Mouse (Mus musculus): ENCODE measurements at regions not wholly inside any gene's neighbourhood (a gene's known extent, or its start where the extent isn't known, plus 50 kb on each side); places are given as distances from the start of the nearest gene placed in this dataset.

- 86% methylated on average over 2 of the region's 2 CpGs for WGBS
Measured at GRCm38 (mm10) chr8:6388651-6389050, 1283.5 kb upstream of the Slc10a2 start.

GRCm38 (mm10) chr8:6374712-6375111 is 1269.6 kb upstream of the Slc10a2 start:
- Histone ChIP-seq H3K9me3 (replicated peaks) (no peaks in the 10 kb centered on the region), H3K36me3 (ENCODE audit: poor library complexity, severe bottlenecking) (no peaks in the 10 kb centered on the region), H3K4me1 (no peaks in the 10 kb centered on the region), H3K27ac (no peak overlapping the region), H3K9ac (no peak overlapping the region), H3K27me3 (no peaks in the 10 kb centered on the region), H3K4me2 (no peak overlapping the region), H3K4me3 (no peak overlapping the region)
- no peak for ATAC-seq
- 62% methylated on average over 3 of the region's 3 CpGs for WGBS

More at GRCm38 (mm10) chr8:6388651-6389050, 1283.5 kb upstream of the Slc10a2 start:
- no peaks in the 10 kb centered on the region for H3K36me3 ChIP-seq (ENCODE audit: poor library complexity, severe bottlenecking)
- no peaks in the 10 kb centered on the region for H3K4me1 ChIP-seq
- no peak overlapping the region for H3K4me2 ChIP-seq
- H3K9ac ChIP-seq: no peak overlapping the region
- ATAC-seq: no peak
- H3K9me3 ChIP-seq (replicated peaks): no peaks in the 10 kb centered on the region
- no peak overlapping the region for H3K4me3 ChIP-seq
- no peak overlapping the region for H3K27ac ChIP-seq
- H3K27me3 ChIP-seq: no peaks in the 10 kb centered on the region

DNA sequence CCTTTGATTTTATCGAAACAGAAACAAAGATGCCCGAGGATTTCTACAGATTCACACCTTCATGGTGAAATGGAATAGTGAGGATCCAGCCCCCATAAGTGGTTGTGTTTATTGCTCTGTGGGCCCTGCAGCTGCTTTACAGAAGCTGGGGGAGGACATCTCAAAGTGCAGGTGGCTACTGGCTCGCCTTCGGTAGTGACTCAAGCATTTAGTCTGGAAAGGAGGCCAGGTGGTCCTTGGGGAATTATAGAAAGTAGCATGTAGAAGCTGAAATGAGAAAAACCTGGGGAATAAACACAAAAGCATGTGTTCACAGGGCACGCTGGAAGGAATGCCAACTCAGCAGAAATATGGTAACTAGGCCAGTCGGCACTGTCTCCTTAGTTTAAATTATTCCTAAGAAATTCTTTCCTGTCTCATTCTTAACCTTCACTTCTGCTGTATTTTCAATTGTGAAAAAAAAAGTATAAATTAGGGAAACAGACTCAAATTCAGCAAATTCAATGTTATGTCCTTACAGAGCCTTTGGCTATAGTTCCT is 1256.3 kb upstream of the Slc10a2 start:
- H3K9ac ChIP-seq: no peak overlapping the region
- no peak overlapping the region for H3K4me2 ChIP-seq
- H3K9me3 ChIP-seq (replicated peaks): no peaks in the 10 kb centered on the region
- H3K27ac ChIP-seq: no peak overlapping the region
- no peaks in the 10 kb centered on the region for H3K4me1 ChIP-seq
- 83% methylated on average over 6 of the region's 6 CpGs for WGBS
- H3K4me3 ChIP-seq: no peak overlapping the region
- ATAC-seq: no peak
- no peaks in the 10 kb centered on the region for H3K27me3 ChIP-seq
- H3K36me3 ChIP-seq (ENCODE audit: poor library complexity, severe bottlenecking): no peaks in the 10 kb centered on the region

GRCm38 (mm10) chr8:6357866-6358265 is 1252.7 kb upstream of the Slc10a2 start:
- Histone ChIP-seq H3K27me3 (no peaks in the 10 kb centered on the region), H3K4me1 (no peaks in the 10 kb centered on the region), H3K4me3 (no peak overlapping the region), H3K27ac (no peak overlapping the region), H3K9me3 (replicated peaks) (no peaks in the 10 kb centered on the region; the same call in 1 of the 2 replicates), H3K9ac (no peak overlapping the region), H3K36me3 (ENCODE audit: poor library complexity, severe bottlenecking) (no peaks in the 10 kb centered on the region), H3K4me2 (no peak overlapping the region)
- ATAC-seq: no peak
- 64% methylated on average over 2 of the region's 2 CpGs for WGBS

DNA sequence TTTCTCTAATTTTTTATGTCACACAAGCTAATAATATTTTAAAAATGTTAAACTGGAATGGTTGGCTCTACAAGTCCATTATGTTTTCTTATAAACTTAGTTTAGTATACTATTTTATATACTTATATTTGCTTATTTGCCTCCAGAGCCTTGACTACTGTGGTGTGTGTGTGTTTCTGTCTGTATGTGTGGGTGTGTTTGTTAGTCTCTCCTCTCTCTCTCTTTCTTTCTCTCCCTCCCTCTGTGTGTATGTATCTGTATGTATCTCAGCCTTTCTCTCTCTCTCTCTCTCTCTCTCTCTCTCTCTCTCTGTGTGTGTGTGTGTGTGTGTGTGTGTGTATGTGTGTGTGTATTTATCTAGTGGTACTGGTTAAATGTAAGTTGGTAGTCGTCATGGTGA is 1245.3 kb upstream of the Slc10a2 start:
- ATAC-seq: no peak
- Histone ChIP-seq H3K4me1 (no peaks in the 10 kb centered on the region), H3K36me3 (ENCODE audit: poor library complexity, severe bottlenecking) (no peaks in the 10 kb centered on the region), H3K27ac (no peak overlapping the region), H3K9me3 (replicated peaks) (no peaks in the 10 kb centered on the region; the same call in 1 of the 2 replicates), H3K4me2 (no peak overlapping the region), H3K9ac (no peak overlapping the region), H3K4me3 (no peak overlapping the region), H3K27me3 (no peaks in the 10 kb centered on the region)
- WGBS: 71% methylated on average over 1 of the region's 1 CpGs

DNA sequence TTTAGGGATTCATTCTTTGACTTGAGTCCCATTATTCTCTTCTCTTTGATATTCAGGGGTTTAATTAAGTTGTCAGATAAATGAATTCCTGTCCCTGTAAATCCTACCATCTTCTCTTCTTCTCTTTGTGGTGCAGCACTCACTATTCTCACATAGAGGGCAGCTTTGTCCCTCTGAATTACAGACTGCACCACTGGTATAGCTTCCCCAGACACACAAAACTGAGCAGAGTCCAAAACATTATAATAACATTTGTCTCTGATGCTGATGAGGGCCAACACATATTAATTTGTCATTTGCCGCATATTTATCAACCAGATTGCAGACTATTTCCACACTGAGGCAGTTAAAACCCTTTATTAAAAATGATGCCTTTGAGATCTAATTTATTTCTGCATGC is 1244.9 kb upstream of the Slc10a2 start:
- no peaks in the 10 kb centered on the region for H3K4me1 ChIP-seq
- no peaks in the 10 kb centered on the region for H3K36me3 ChIP-seq (ENCODE audit: poor library complexity, severe bottlenecking)
- no peak overlapping the region for H3K4me3 ChIP-seq
- no peaks in the 10 kb centered on the region for H3K27me3 ChIP-seq
- no peak overlapping the region for H3K4me2 ChIP-seq
- ATAC-seq: peak; percentile 90
- no peaks in the 10 kb centered on the region; the same call in 1 of the 2 replicates for H3K9me3 ChIP-seq (replicated peaks)
- WGBS: 78% methylated on average over 1 of the region's 1 CpGs
- H3K9ac ChIP-seq: no peak overlapping the region
- no peak overlapping the region for H3K27ac ChIP-seq

DNA sequence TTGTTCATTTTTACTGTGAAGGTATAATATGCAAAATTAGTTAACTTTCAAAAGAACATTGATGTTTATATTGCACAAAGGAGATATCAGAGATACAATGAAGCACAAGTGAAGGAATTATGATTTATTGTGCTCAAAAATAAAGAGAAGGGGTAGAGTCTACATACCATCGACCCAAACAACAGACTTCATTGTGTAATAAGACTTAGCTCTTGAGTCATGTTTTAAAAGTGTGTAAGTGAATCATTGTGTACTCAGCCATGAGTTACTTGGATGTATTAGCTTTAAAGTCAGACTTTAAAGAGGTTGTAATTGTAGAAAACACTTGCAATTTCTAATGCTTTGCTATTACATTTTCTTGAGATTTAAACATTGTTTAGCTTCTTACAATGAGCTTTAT is 1240.6 kb upstream of the Slc10a2 start:
- Histone ChIP-seq H3K4me2 (no peak overlapping the region), H3K4me1 (no peaks in the 10 kb centered on the region), H3K9me3 (replicated peaks) (no peaks in the 10 kb centered on the region), H3K27me3 (no peaks in the 10 kb centered on the region), H3K27ac (no peak overlapping the region), H3K36me3 (ENCODE audit: poor library complexity, severe bottlenecking) (no peaks in the 10 kb centered on the region), H3K9ac (no peak overlapping the region), H3K4me3 (no peak overlapping the region)
- no peak for ATAC-seq
- 84% methylated on average over 1 of the region's 1 CpGs for WGBS

DNA sequence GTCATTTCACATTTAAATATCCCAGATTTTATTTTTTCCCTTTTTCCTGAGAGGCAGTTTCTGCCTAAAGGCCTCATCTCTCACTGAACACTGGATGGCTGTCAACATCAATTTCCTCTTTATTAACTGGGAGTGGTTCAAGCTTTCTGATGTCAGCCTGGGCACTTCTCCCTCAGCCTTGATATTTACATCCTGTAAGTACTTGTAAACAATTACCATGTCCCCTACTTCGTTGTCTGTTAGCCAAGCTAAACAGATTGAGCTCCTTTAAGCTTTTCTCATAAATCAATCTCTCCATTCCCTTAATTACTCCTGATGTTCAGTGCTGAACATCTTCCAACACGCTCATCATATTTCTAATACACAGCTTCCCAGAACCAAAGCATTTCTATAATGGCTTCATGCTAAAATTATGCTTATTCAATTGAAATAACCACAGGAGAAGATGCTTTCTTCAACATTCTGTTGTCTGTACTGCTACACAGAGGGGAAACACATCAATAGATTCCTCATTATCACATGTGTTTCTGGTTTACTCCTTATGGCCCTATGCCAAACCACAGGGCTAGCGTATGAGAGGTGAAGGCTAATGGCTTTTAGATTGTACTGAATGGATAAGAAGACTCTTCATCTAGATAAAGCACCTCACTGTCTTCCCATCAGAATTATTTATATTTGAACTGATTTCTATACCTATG is 1235.2 kb upstream of the Slc10a2 start:
- no peak overlapping the region for H3K4me3 ChIP-seq
- no peak overlapping the region for H3K4me2 ChIP-seq
- no peak overlapping the region for H3K9ac ChIP-seq
- peaks cover 5% of the 10 kb centered on the region; the same call in 1 of the 2 replicates for H3K4me1 ChIP-seq
- no peak overlapping the region for H3K27ac ChIP-seq
- no peaks in the 10 kb centered on the region for H3K36me3 ChIP-seq (ENCODE audit: poor library complexity, severe bottlenecking)
- no peak for ATAC-seq
- no peaks in the 10 kb centered on the region for H3K9me3 ChIP-seq (replicated peaks)
- H3K27me3 ChIP-seq: no peaks in the 10 kb centered on the region
- WGBS: 45% methylated on average over 3 of the region's 3 CpGs

DNA sequence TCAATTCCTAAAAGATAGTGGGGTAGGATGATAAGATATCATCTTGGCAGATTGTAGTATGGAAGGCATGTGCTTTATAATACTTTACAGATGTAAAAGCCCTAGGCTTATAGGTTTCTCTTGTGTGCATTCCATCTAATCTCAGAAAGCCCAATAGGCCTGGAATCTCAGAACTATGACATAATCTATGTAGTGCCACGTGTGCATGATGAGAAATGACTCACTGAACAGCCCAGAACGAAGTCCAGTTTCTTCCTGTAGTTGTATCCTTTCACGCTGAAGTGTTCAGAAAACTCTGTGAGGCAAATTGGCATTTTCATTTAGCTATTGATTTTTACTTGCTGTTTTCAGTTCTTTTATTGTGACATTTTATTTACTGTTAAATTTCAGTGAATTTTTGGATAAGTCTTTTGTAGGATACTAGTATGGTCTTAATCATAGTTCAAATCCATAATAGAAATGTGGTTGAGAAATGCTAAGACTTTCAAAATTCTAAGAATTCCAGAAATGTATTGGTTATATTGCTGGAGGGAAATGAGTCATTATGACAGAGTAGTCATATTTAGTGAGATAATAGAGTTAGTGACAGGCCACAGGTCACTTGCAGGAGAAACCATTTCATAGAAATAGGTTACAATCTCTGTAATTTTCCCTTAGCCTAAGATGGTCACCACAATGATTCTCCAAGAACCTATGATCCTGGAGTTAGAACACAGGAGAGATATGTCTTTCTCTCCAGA is 1229.3 kb upstream of the Slc10a2 start:
- Histone ChIP-seq H3K27me3 (no peaks in the 10 kb centered on the region), H3K9me3 (replicated peaks) (no peaks in the 10 kb centered on the region), H3K9ac (no peak overlapping the region), H3K4me1 (no peaks in the 10 kb centered on the region), H3K4me3 (no peak overlapping the region), H3K36me3 (ENCODE audit: poor library complexity, severe bottlenecking) (no peaks in the 10 kb centered on the region), H3K27ac (no peak overlapping the region), H3K4me2 (no peak overlapping the region)
- no peak for ATAC-seq
- WGBS: 84% methylated on average over 3 of the region's 3 CpGs

- no peaks in the 10 kb centered on the region for H3K36me3 ChIP-seq (ENCODE audit: poor library complexity, severe bottlenecking)
- no peak overlapping the region for H3K4me3 ChIP-seq
- H3K27me3 ChIP-seq: no peaks in the 10 kb centered on the region
- WGBS: 35% methylated on average over 1 of the region's 1 CpGs
- no peak overlapping the region for H3K9ac ChIP-seq
- H3K4me1 ChIP-seq: no peaks in the 10 kb centered on the region
- ATAC-seq: no peak
- no peak overlapping the region for H3K4me2 ChIP-seq
- no peaks in the 10 kb centered on the region for H3K9me3 ChIP-seq (replicated peaks)
- no peak overlapping the region for H3K27ac ChIP-seq
Measured at GRCm38 (mm10) chr8:6321346-6321745, 1216.2 kb upstream of the Slc10a2 start.

GRCm38 (mm10) chr8:6315162-6315845 is 1210.2 kb upstream of the Slc10a2 start:
- Histone ChIP-seq H3K27ac (no peak overlapping the region), H3K9me3 (replicated peaks) (no peaks in the 10 kb centered on the region), H3K4me1 (no peaks in the 10 kb centered on the region), H3K4me3 (no peak overlapping the region), H3K9ac (no peak overlapping the region), H3K36me3 (ENCODE audit: poor library complexity, severe bottlenecking) (no peaks in the 10 kb centered on the region), H3K27me3 (no peaks in the 10 kb centered on the region), H3K4me2 (no peak overlapping the region)
- WGBS: 83% methylated on average over 4 of the region's 4 CpGs
- ATAC-seq: no peak

DNA sequence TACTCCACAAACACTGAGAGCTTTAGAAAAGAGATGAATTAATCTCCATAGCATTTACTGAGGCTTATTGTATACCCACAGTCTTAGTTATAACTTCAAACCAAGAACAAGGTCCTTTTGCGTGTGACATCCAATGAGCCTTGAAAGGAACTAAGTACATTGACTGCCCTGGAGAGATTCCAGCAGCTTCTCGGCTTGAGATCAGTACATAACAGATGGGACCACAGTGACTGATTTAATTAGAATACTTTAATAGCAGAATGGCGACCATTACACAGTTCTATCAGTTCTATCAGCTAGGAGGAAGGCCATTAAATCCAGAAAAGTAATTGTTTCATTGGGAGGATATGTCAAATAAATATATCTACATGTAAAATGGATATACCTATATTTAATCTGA is 1183.7 kb upstream of the Slc10a2 start:
- Histone ChIP-seq H3K9me3 (replicated peaks) (no peaks in the 10 kb centered on the region), H3K4me1 (peaks cover 4% of the 10 kb centered on the region; the same call in 1 of the 2 replicates), H3K27me3 (no peaks in the 10 kb centered on the region), H3K4me3 (no peak overlapping the region), H3K4me2 (no peak overlapping the region), H3K27ac (no peak overlapping the region), H3K36me3 (ENCODE audit: poor library complexity, severe bottlenecking) (no peaks in the 10 kb centered on the region), H3K9ac (no peak overlapping the region)
- ATAC-seq: peak; percentile 96
- 28% methylated on average over 3 of the region's 3 CpGs for WGBS
